Mouse (Mus musculus) MEL (cell line): Measurements from ENCODE around the gene Vav2. TPM values are rescaled to one million over a fixed set of nuclear protein-coding genes. Genes with fewer than 3 reads are reported as not detected.

Experiments used
- DNase-seq: peaks from one replicate; pipeline ENCODE4 v3.0.0; 2011; ENCODE audit warnings: low read depth, low spot score
- H3K27ac ChIP-seq: 2 replicates; pipeline ENCODE4 v1.5.1; 2012; ENCODE audit warnings: low read depth, mild to moderate bottlenecking, control low read depth, low read length, moderate library complexity; ENCODE audit not compliant: control insufficient read depth
- H3K27me3 ChIP-seq, 2 experiments: fragments of 150-350 bp in 1 of 2; sonication (generic) in 1 of 2; 2 replicates each; pipeline ENCODE4 v1.6.1; 2012; ENCODE audit warnings: low read length in 2 of 2, mild to moderate bottlenecking in 2 of 2, improper control_type of control experiment in 1 of 2, moderate library complexity in 1 of 2; ENCODE audit not compliant: insufficient read depth in 2 of 2, control insufficient read depth in 1 of 2
- H3K36me3 ChIP-seq, 2 experiments: 2 replicates each; pipeline ENCODE4 v1.6.1; 2012 to 2014; ENCODE audit warnings: low read length in 2 of 2, improper control_type of control experiment in 1 of 2, inconsistent platforms in 1 of 2, mild to moderate bottlenecking in 1 of 2; ENCODE audit not compliant: insufficient read depth in 2 of 2, control insufficient read depth in 1 of 2
- H3K4me1 ChIP-seq, 2 experiments: fragments of 150-350 bp in 1 of 2; sonication (generic) in 1 of 2; 2 replicates each; pipeline ENCODE4 v1.6.1; 2012; ENCODE audit warnings: low read length in 2 of 2, improper control_type of control experiment in 1 of 2, mild to moderate bottlenecking in 1 of 2; ENCODE audit not compliant: insufficient read depth in 2 of 2, control insufficient read depth in 1 of 2
- H3K4me3 ChIP-seq, 2 experiments: fragments of 150-350 bp in 1 of 2; sonication (generic) in 1 of 2; 2 replicates each; pipeline ENCODE4 v1.5.1; 2012; ENCODE audit warnings: low read depth in 2 of 2, low read length in 2 of 2, mild to moderate bottlenecking in 2 of 2, moderate library complexity in 2 of 2, control low read depth in 1 of 2, improper control_type of control experiment in 1 of 2; ENCODE audit not compliant: control insufficient read depth in 1 of 2, insufficient read depth in 1 of 2
- H3K79me2 ChIP-seq: 2 replicates; pipeline ENCODE4 v1.6.1; 2012; ENCODE audit warnings: mild to moderate bottlenecking, low read length, moderate library complexity; ENCODE audit not compliant: control insufficient read depth, poor library complexity, insufficient read depth
- H3K9ac ChIP-seq: 2 replicates; pipeline ENCODE4 v1.6.1; 2012; ENCODE audit warnings: low read depth, mild to moderate bottlenecking, control low read depth, low read length, moderate library complexity; ENCODE audit not compliant: control insufficient read depth, poor library complexity, severe bottlenecking
- H3K9me3 ChIP-seq: fragments of 150-350 bp; sonication (generic); replicated peaks from 2 replicates; pipeline ENCODE4 v1.6.1; 2012; ENCODE audit warnings: mild to moderate bottlenecking, low read length, improper control_type of control experiment, moderate library complexity; ENCODE audit not compliant: insufficient read depth
- BHLHE40 ChIP-seq: IDR thresholded peaks from 2 replicates; pipeline ENCODE4 v1.6.1; 2012; ENCODE audit warnings: low read depth, mild to moderate bottlenecking, inconsistent platforms, low read length, improper control_type of control experiment, borderline replicate concordance
- CHD2 ChIP-seq: IDR thresholded peaks from 2 replicates; pipeline ENCODE4 v1.6.1; 2011; ENCODE audit warnings: low read length, improper control_type of control experiment
- E2F4 ChIP-seq: IDR thresholded peaks from 2 replicates; pipeline ENCODE4 v1.6.1; 2011; ENCODE audit warnings: low read depth, low read length, improper control_type of control experiment, borderline replicate concordance
- ELF1 ChIP-seq: IDR thresholded peaks from 2 replicates; pipeline ENCODE4 v1.6.1; 2014; ENCODE audit warnings: low read depth, mild to moderate bottlenecking, inconsistent platforms, low read length, improper control_type of control experiment, moderate library complexity
- ETS1 ChIP-seq: IDR thresholded peaks from 2 replicates; pipeline ENCODE4 v1.6.1; 2012; ENCODE audit warnings: low read depth, mild to moderate bottlenecking, inconsistent platforms, low read length, improper control_type of control experiment, moderate library complexity
- GABPA ChIP-seq: IDR thresholded peaks from 2 replicates; pipeline ENCODE4 v1.6.1; 2012; ENCODE audit warnings: low read depth, mild to moderate bottlenecking, inconsistent platforms, low read length, improper control_type of control experiment, moderate library complexity
- GATA1 ChIP-seq: IDR thresholded peaks from 2 replicates; pipeline ENCODE4 v1.6.1; 2011; ENCODE audit warnings: low read depth, low read length, improper control_type of control experiment
- HCFC1 ChIP-seq: IDR thresholded peaks from 2 replicates; pipeline ENCODE4 v1.6.1; 2012; ENCODE audit warnings: low read depth, mild to moderate bottlenecking, inconsistent platforms, low read length, improper control_type of control experiment, moderate library complexity
- JUND ChIP-seq: IDR thresholded peaks from 2 replicates; pipeline ENCODE4 v1.6.1; 2011; ENCODE audit warnings: low read depth, mild to moderate bottlenecking, improper control_type of control experiment, low read length
- NELFE ChIP-seq: IDR thresholded peaks from 2 replicates; pipeline ENCODE4 v1.6.1; 2011; ENCODE audit warnings: low read depth, low read length, improper control_type of control experiment
- POLR2AphosphoS5 ChIP-seq: IDR thresholded peaks from 2 replicates; pipeline ENCODE4 v1.6.1; 2012; ENCODE audit warnings: low read depth, borderline replicate concordance, mild to moderate bottlenecking, inconsistent platforms, low read length, moderate library complexity, mixed read lengths
- RCOR1 ChIP-seq: IDR thresholded peaks from 2 replicates; pipeline ENCODE4 v1.6.1; 2012; ENCODE audit warnings: low read depth, mild to moderate bottlenecking, inconsistent platforms, low read length, improper control_type of control experiment
- SIN3A ChIP-seq: IDR thresholded peaks from 2 replicates; pipeline ENCODE4 v1.6.1; 2012; ENCODE audit warnings: low read length, improper control_type of control experiment, inconsistent platforms
- SMC3 ChIP-seq: IDR thresholded peaks from 2 replicates; pipeline ENCODE4 v1.6.1; 2011; ENCODE audit warnings: low read depth, low read length, improper control_type of control experiment
- UBTF ChIP-seq: IDR thresholded peaks from 2 replicates; pipeline ENCODE4 v1.6.1; 2012; ENCODE audit warnings: low read depth, mild to moderate bottlenecking, inconsistent platforms, low read length, improper control_type of control experiment, moderate library complexity, borderline replicate concordance; ENCODE audit not compliant: insufficient read depth
- USF1 ChIP-seq: IDR thresholded peaks from 2 replicates; pipeline ENCODE4 v1.6.1; 2014; ENCODE audit warnings: low read depth, mild to moderate bottlenecking, inconsistent platforms, low read length, improper control_type of control experiment, moderate library complexity
- ZKSCAN1 ChIP-seq: IDR thresholded peaks from 2 replicates; pipeline ENCODE4 v1.6.1; 2012; ENCODE audit warnings: low read depth, mild to moderate bottlenecking, inconsistent platforms, low read length, improper control_type of control experiment, moderate library complexity
- ZNF384 ChIP-seq: IDR thresholded peaks from 2 replicates; pipeline ENCODE4 v1.6.1; 2012; ENCODE audit warnings: low read depth, mild to moderate bottlenecking, inconsistent platforms, low read length, improper control_type of control experiment
- polyA plus RNA-seq, 2 experiments: library from polyadenylated mRNA; stranded (reverse) in 1 of 2; unstranded in 1 of 2; fragments of >175 nt in 1 of 2; fragments of >200 nt in 1 of 2; gene quantifications; 2 replicates each; pipeline versions ENCODE4 v1.2.1 to v1.2.4; 2012; ENCODE audit warnings: low replicate concordance in 2 of 2, low read depth in 1 of 2; ENCODE audit not compliant: insufficient read length in 2 of 2, insufficient read depth in 1 of 2, missing spikeins in 1 of 2
- total RNA-seq: library from RNA; depleted of rRNA; stranded (reverse); fragments of 300-350 nt; gene quantifications from 2 replicates; pipeline ENCODE4 v1.2.3, GENCODE M21; 2012; rRNA removed

The Vav2 gene
- total and polyA plus RNA-seq, 3 experiments: 8.8 to 15.9 TPM; not detected in 1

GRCm38 (mm10) chr2:27215537-27215936, 211.3 kb downstream of the Vav2 start:
- Histone ChIP-seq H3K4me1 (no peaks in the 10 kb centered on the region), H3K27ac (no peak overlapping the region), H3K79me2 (no peaks in the 10 kb centered on the region), H3K9ac (no peak overlapping the region), H3K36me3 (no peaks in the 10 kb centered on the region), H3K9me3 (no peaks in the 10 kb centered on the region), H3K4me3 (no peak overlapping the region), H3K27me3 (peaks cover 0 to 2% of the 10 kb centered on the region in 2 experiments; a peak in 2 of 4 replicates)
- DNase-seq: no peak
- TF ChIP-seq USF1 (no peak), ELF1 (no peak), NELFE (no peak), POLR2AphosphoS5 (no peak), ETS1 (no peak), ZKSCAN1 (no peak), E2F4 (no peak), SIN3A (no peak), HCFC1 (no peak), JUND (no peak), GATA1 (no peak), RCOR1 (no peak), CHD2 (no peak), ZNF384 (no peak), BHLHE40 (no peak), SMC3 (no peak), GABPA (no peak), UBTF (no peak)

Other genes starting within 250 kb of the Vav2 start
- gene Sardh, start 178.7 kb downstream of the Vav2 start, total RNA-seq: 0.23 TPM in 1 of 2 replicates, not detected in the other
- under 1 TPM in 1 of 2 experiments, not detected in 1; 0.19 TPM for gene Sardh, start 178.7 kb downstream of the Vav2 start, polyA plus RNA-seq
- 0.31 and 0.72 TPM in 2 replicates for gene Brd3os, start 15.3 kb upstream of the Vav2 start, total RNA-seq
- gene Brd3os, start 15.3 kb upstream of the Vav2 start, polyA plus RNA-seq: 1 to 10 TPM in 1 of 2 experiments, not detected in 1; 2.9 TPM
- gene Brd3, start 80.6 kb upstream of the Vav2 start, total RNA-seq: 10.3 and 10.7 TPM in 2 replicates
- gene Brd3, start 80.6 kb upstream of the Vav2 start, polyA plus RNA-seq: 10 to 100 TPM; 38.7 to 46.9 TPM
- gene Wdr5, start 88.1 kb upstream of the Vav2 start, total RNA-seq: 67.0 and 78.3 TPM in 2 replicates
- gene Wdr5, start 88.1 kb upstream of the Vav2 start, polyA plus RNA-seq: 10 to 100 TPM in 1 of 2 experiments, not detected in 1; 96.9 TPM
- gene Rxra, start 249.4 kb upstream of the Vav2 start, total RNA-seq: 9.6 and 11.7 TPM in 2 replicates
- 10 to 100 TPM in 1 of 2 experiments, not detected in 1; 19.6 TPM for gene Rxra, start 249.4 kb upstream of the Vav2 start, polyA plus RNA-seq